Mouse (Mus musculus) layer of hippocampus, adult 2 months (tissue): ENCODE data around the gene Fam205c. TPM values are rescaled to one million over a fixed set of nuclear protein-coding genes. Genes with fewer than 3 reads are reported as not detected.

Experiments used
- DNase-seq, 2 experiments: peaks; one replicate each; pipeline ENCODE4 v3.0.0; 2022; ENCODE audit warnings: low spot score in 2 of 2
- H3K27ac ChIP-seq: fragments of 200-600 bp; 2 replicates; pipeline ENCODE4 v1.8.1; 2022
- H3K4me3 ChIP-seq: fragments of 200-600 bp; 2 replicates; pipeline ENCODE4 v1.8.1; 2022; ENCODE audit warnings: mild to moderate bottlenecking
- CTCF ChIP-seq: fragments of 200-600 bp; conservative IDR thresholded peaks from 2 replicates; pipeline ENCODE4 v1.8.1; 2022; ENCODE audit warnings: antibody characterized with exemption, mild to moderate bottlenecking, moderate library complexity
- total RNA-seq, 2 experiments: library from RNA; stranded (reverse); gene quantifications; 2 replicates each; pipeline ENCODE4 v1.2.3; 2021

Gene Fam205c
- total RNA-seq, 2 experiments from 2014 or later, result 0.42 to 0.51 TPM

- no peak overlapping the region for H3K27ac ChIP-seq
Observed at GRCm38 (mm10) chr4:42902174-42902573, 28.1 kb upstream of the Fam205c start.

GRCm38 (mm10) chr4:42900878-42901277 is 26.8 kb upstream of the Fam205c start:
- H3K27ac ChIP-seq, result peak overlapping the region; percentile 74
- peak in 1 of 2 experiments; percentile 44 for DNase-seq
- no peak overlapping the region for H3K4me3 ChIP-seq
- no peak for TF ChIP-seq CTCF

More at GRCm38 (mm10) chr4:42902174-42902573, 28.1 kb upstream of the Fam205c start:
- DNase-seq, result no peak
- peak; percentile 63 for TF ChIP-seq CTCF
- H3K4me3 ChIP-seq, result no peak overlapping the region

GRCm38 (mm10) chr4:42898914-42899313 is 24.9 kb upstream of the Fam205c start:
- no peak overlapping the region for H3K27ac ChIP-seq
- no peak for DNase-seq
- H3K4me3 ChIP-seq, result no peak overlapping the region
- no peak for TF ChIP-seq CTCF

GRCm38 (mm10) chr4:42895118-42895517 is 21.1 kb upstream of the Fam205c start:
- no peak for TF ChIP-seq CTCF
- no peak overlapping the region for H3K4me3 ChIP-seq
- no peak for DNase-seq

GRCm38 (mm10) chr4:42891176-42891575 is 17.1 kb upstream of the Fam205c start:
- no peak overlapping the region for H3K4me3 ChIP-seq
- TF ChIP-seq CTCF, result no peak
- no peak for DNase-seq

More at GRCm38 (mm10) chr4:42895118-42895517, 21.1 kb upstream of the Fam205c start:
- H3K27ac ChIP-seq, result no peak overlapping the region

GRCm38 (mm10) chr4:42888806-42889205 is 14.8 kb upstream of the Fam205c start:
- Histone ChIP-seq H3K27ac (no peak overlapping the region), H3K4me3 (no peak overlapping the region)
- TF ChIP-seq CTCF, result no peak
- DNase-seq, result no peak

More at GRCm38 (mm10) chr4:42891176-42891575, 17.1 kb upstream of the Fam205c start:
- H3K27ac ChIP-seq, result no peak overlapping the region

GRCm38 (mm10) chr4:42886926-42887325 is 12.9 kb upstream of the Fam205c start:
- Histone ChIP-seq H3K27ac (no peak overlapping the region), H3K4me3 (no peak overlapping the region)
- DNase-seq, result no peak
- no peak for TF ChIP-seq CTCF

- no peak overlapping the region for H3K27ac ChIP-seq
- no peak for DNase-seq
- TF ChIP-seq CTCF, result no peak
- H3K4me3 ChIP-seq, result no peak overlapping the region
Observed at GRCm38 (mm10) chr4:42880677-42880948, 6.6 kb upstream of the Fam205c start.

- H3K27ac ChIP-seq, result no peak overlapping the region
Observed at GRCm38 (mm10) chr4:42879829-42880676, 6.0 kb upstream of the Fam205c start.

GRCm38 (mm10) chr4:42877657-42878056 is 3.6 kb upstream of the Fam205c start:
- no peak for DNase-seq
- no peak overlapping the region for H3K27ac ChIP-seq
- no peak overlapping the region for H3K4me3 ChIP-seq
- TF ChIP-seq CTCF, result no peak

More at GRCm38 (mm10) chr4:42879829-42880676, 6.0 kb upstream of the Fam205c start:
- TF ChIP-seq CTCF, result peak; percentile 11; the same call in 1 of the 2 replicates
- no peak for DNase-seq
- no peak overlapping the region for H3K4me3 ChIP-seq

- peak; percentile 64 to 74 for DNase-seq
- Histone ChIP-seq H3K27ac (no peak overlapping the region), H3K4me3 (no peak overlapping the region)
- peak; percentile 84 for TF ChIP-seq CTCF
Observed at GRCm38 (mm10) chr4:42876586-42877291, 2.7 kb upstream of the Fam205c start.

- no peak for TF ChIP-seq CTCF
- H3K27ac ChIP-seq, result no peak overlapping the region
- no peak overlapping the region for H3K4me3 ChIP-seq
- no peak for DNase-seq
Observed at GRCm38 (mm10) chr4:42872746-42873435, 1.1 kb downstream of the Fam205c start.

GRCm38 (mm10) chr4:42872151-42872550 is 1.9 kb downstream of the Fam205c start:
- Histone ChIP-seq H3K4me3 (no peak overlapping the region), H3K27ac (no peak overlapping the region)
- DNase-seq, result no peak
- TF ChIP-seq CTCF, result no peak
